Mouse (Mus musculus) midbrain, embryonic 13.5 days (tissue): ENCODE measurements around the gene Siglec1. TPM values are rescaled to one million over a fixed set of nuclear protein-coding genes. Genes with fewer than 3 reads are reported as not detected.
A peak's percentile ranks its signal among the peaks of the same experiment; 100 is the strongest.

Experiments used
- ATAC-seq: fragments of 200-750 bp; cut with Nextera tagmentation; 2 replicates; pipeline ENCODE4 v1.8.0; 2017; ENCODE audit warnings: mild to moderate bottlenecking, moderate TSS enrichment, moderate library complexity
- H3K27ac ChIP-seq: fragments of 300-500 bp; sonication (generic); 2 replicates; pipeline ENCODE4 v1.5.1; 2015; ENCODE audit warnings: inconsistent platforms, mild to moderate bottlenecking, moderate library complexity
- H3K27me3 ChIP-seq: fragments of 300-500 bp; sonication (generic); 2 replicates; pipeline ENCODE4 v1.6.1; 2015; ENCODE audit warnings: mild to moderate bottlenecking, inconsistent platforms
- H3K36me3 ChIP-seq: fragments of 300-500 bp; sonication (generic); 2 replicates; pipeline ENCODE4 v1.6.1; 2015; ENCODE audit warnings: mild to moderate bottlenecking, inconsistent platforms
- H3K4me1 ChIP-seq: fragments of 300-500 bp; sonication (generic); replicated peaks from 2 replicates; pipeline ENCODE4 v1.6.1; 2015; ENCODE audit warnings: inconsistent platforms
- H3K4me2 ChIP-seq: fragments of 300-500 bp; sonication (generic); replicated peaks from 2 replicates; pipeline ENCODE4 v1.6.1; 2015; ENCODE audit warnings: moderate library complexity, mild to moderate bottlenecking, inconsistent platforms
- H3K4me3 ChIP-seq: fragments of 300-500 bp; sonication (generic); replicated peaks from 2 replicates; pipeline ENCODE4 v1.5.1; 2015; ENCODE audit warnings: mild to moderate bottlenecking, inconsistent platforms
- H3K9ac ChIP-seq: fragments of 300-500 bp; sonication (generic); replicated peaks from 2 replicates; pipeline ENCODE4 v1.6.1; 2015; ENCODE audit warnings: mild to moderate bottlenecking, inconsistent platforms
- H3K9me3 ChIP-seq: fragments of 300-500 bp; sonication (generic); 2 replicates; pipeline ENCODE4 v1.6.1; 2016; ENCODE audit warnings: mild to moderate bottlenecking, inconsistent platforms
- WGBS: fragments of 180-500 bp; shearing (Covaris S2); methylation state at CpG from one replicate; pipeline ENCODE4 v1.1.7; 2015; 5-methylcytosine and 5-hydroxymethylcytosine counted together
- polyA plus RNA-seq: library from polyadenylated mRNA; unstranded; fragments of >200 nt; fragmentation: Nextera tagmentation; extraction: Ambion mirVana; gene quantifications from 2 replicates; pipeline ENCODE4 v1.2.1, GENCODE M21; 2015

Gene Siglec1
- polyA plus RNA-seq = 0.06 and 0.17 TPM in 2 replicates

GRCm38 (mm10) chr2:131086667-131087390 is at the start of gene Siglec1:
TSS of gene Siglec1 (minus strand) at chr2:131086765.
- Histone ChIP-seq H3K4me1 (no peaks in the 10 kb centered on the region), H3K36me3 (no peaks in the 10 kb centered on the region), H3K27me3 (no peaks in the 10 kb centered on the region), H3K4me3 (no peak within 1 kb of the TSS), H3K9ac (no peak within 1 kb of the TSS), H3K9me3 (no peaks in the 10 kb centered on the region), H3K4me2 (no peak within 1 kb of the TSS), H3K27ac (no peak within 1 kb of the TSS)
- WGBS = 89% methylated on average over 11 of the region's 11 CpGs
- no peak for ATAC-seq

GRCm38 (mm10) chr2:131135521-131136139 is 49.1 kb upstream of the Siglec1 start:
- H3K4me3 ChIP-seq = no peak overlapping the region
- no peaks in the 10 kb centered on the region for H3K27me3 ChIP-seq
- H3K27ac ChIP-seq = no peak overlapping the region
- ATAC-seq = no peak
- no peaks in the 10 kb centered on the region for H3K4me1 ChIP-seq
- WGBS = 80% methylated on average over 11 of the region's 11 CpGs
- no peak overlapping the region for H3K4me2 ChIP-seq
- H3K9me3 ChIP-seq = no peaks in the 10 kb centered on the region
- H3K36me3 ChIP-seq = no peaks in the 10 kb centered on the region
- no peak overlapping the region for H3K9ac ChIP-seq

- no peaks in the 10 kb centered on the region for H3K4me1 ChIP-seq
- no peak for ATAC-seq
- H3K4me3 ChIP-seq = no peak overlapping the region
- no peak overlapping the region for H3K27ac ChIP-seq
- no peaks in the 10 kb centered on the region for H3K27me3 ChIP-seq
- WGBS = 83% methylated on average over 8 of the region's 8 CpGs
- H3K36me3 ChIP-seq = no peaks in the 10 kb centered on the region
- no peak overlapping the region for H3K4me2 ChIP-seq
- H3K9ac ChIP-seq = no peak overlapping the region
- no peaks in the 10 kb centered on the region for H3K9me3 ChIP-seq
Observed at GRCm38 (mm10) chr2:131134826-131135400, 48.3 kb upstream of the Siglec1 start.

GRCm38 (mm10) chr2:131134381-131134780 is 47.8 kb upstream of the Siglec1 start:
- WGBS = 72% methylated on average over 1 of the region's 1 CpGs
- H3K4me2 ChIP-seq = no peak overlapping the region

GRCm38 (mm10) chr2:131132930-131133547 is 46.5 kb upstream of the Siglec1 start, which contains the start of gene Gm11037:
TSS of gene Gm11037 (plus strand) at chr2:131133497.
- 91% methylated on average over 9 of the region's 9 CpGs for WGBS
- Histone ChIP-seq H3K4me2 (no peak within 1 kb of the TSS), H3K36me3 (no peaks in the 10 kb centered on the region), H3K9me3 (no peaks in the 10 kb centered on the region), H3K4me1 (no peaks in the 10 kb centered on the region), H3K9ac (0 out of 2 replicates have a peak within 1 kb of the TSS, but pooled peaks have one; percentile 6), H3K27me3 (no peaks in the 10 kb centered on the region), H3K27ac (no peak within 1 kb of the TSS), H3K4me3 (no peak within 1 kb of the TSS)
- no peak for ATAC-seq

More at GRCm38 (mm10) chr2:131134381-131134780, 47.8 kb upstream of the Siglec1 start:
- no peak for ATAC-seq
- H3K27ac ChIP-seq = no peak overlapping the region
- H3K4me3 ChIP-seq = no peak overlapping the region
- no peaks in the 10 kb centered on the region for H3K9me3 ChIP-seq
- no peaks in the 10 kb centered on the region for H3K27me3 ChIP-seq
- no peaks in the 10 kb centered on the region for H3K4me1 ChIP-seq
- H3K36me3 ChIP-seq = no peaks in the 10 kb centered on the region
- 0 out of 2 replicates have a peak overlapping the region, but pooled peaks have one; percentile 6 for H3K9ac ChIP-seq

- no peak overlapping the region for H3K4me2 ChIP-seq
- no peak for ATAC-seq
- WGBS = 85% methylated on average over 10 of the region's 10 CpGs
Observed at GRCm38 (mm10) chr2:131132111-131132888, 45.7 kb upstream of the Siglec1 start.

GRCm38 (mm10) chr2:131130849-131131248 is 44.3 kb upstream of the Siglec1 start:
- Histone ChIP-seq H3K27ac (no peak overlapping the region), H3K4me2 (no peak overlapping the region), H3K9ac (no peak overlapping the region), H3K4me1 (peaks cover 15% of the 10 kb centered on the region), H3K27me3 (no peaks in the 10 kb centered on the region), H3K4me3 (no peak overlapping the region), H3K36me3 (no peaks in the 10 kb centered on the region), H3K9me3 (no peaks in the 10 kb centered on the region)
- ATAC-seq = no peak
- 89% methylated on average over 2 of the region's 2 CpGs for WGBS

More at GRCm38 (mm10) chr2:131132111-131132888, 45.7 kb upstream of the Siglec1 start:
- H3K4me3 ChIP-seq = no peak overlapping the region
- H3K27ac ChIP-seq = no peak overlapping the region
- H3K4me1 ChIP-seq = peaks cover 5% of the 10 kb centered on the region
- no peaks in the 10 kb centered on the region for H3K9me3 ChIP-seq
- no peaks in the 10 kb centered on the region for H3K36me3 ChIP-seq
- no peak overlapping the region for H3K9ac ChIP-seq
- no peaks in the 10 kb centered on the region for H3K27me3 ChIP-seq

GRCm38 (mm10) chr2:131129836-131130235 is 43.3 kb upstream of the Siglec1 start:
- Histone ChIP-seq H3K4me3 (no peak overlapping the region), H3K4me1 (peaks cover 15% of the 10 kb centered on the region), H3K36me3 (no peaks in the 10 kb centered on the region), H3K9ac (no peak overlapping the region), H3K27ac (no peak overlapping the region), H3K4me2 (no peak overlapping the region), H3K27me3 (0 out of 2 replicates have a peak, but pooled peaks cover 3% of the 10 kb centered on the region), H3K9me3 (no peaks in the 10 kb centered on the region)
- 91% methylated on average over 5 of the region's 5 CpGs for WGBS
- ATAC-seq = no peak

- no peak overlapping the region for H3K4me3 ChIP-seq
- no peak overlapping the region for H3K9ac ChIP-seq
- no peaks in the 10 kb centered on the region for H3K9me3 ChIP-seq
- H3K4me2 ChIP-seq = no peak overlapping the region
- H3K27me3 ChIP-seq = 0 out of 2 replicates have a peak, but pooled peaks cover 3% of the 10 kb centered on the region
- H3K36me3 ChIP-seq = no peaks in the 10 kb centered on the region
- H3K4me1 ChIP-seq = peaks cover 15% of the 10 kb centered on the region
- no peak overlapping the region for H3K27ac ChIP-seq
- ATAC-seq = no peak
- 90% methylated on average over 3 of the region's 3 CpGs for WGBS
Observed at GRCm38 (mm10) chr2:131128636-131129157, 42.1 kb upstream of the Siglec1 start.

GRCm38 (mm10) chr2:131128211-131128610 is 41.6 kb upstream of the Siglec1 start:
- no peak for ATAC-seq
- Histone ChIP-seq H3K9ac (no peak overlapping the region), H3K4me2 (peak overlapping the region; percentile 89; the same call in 1 of the 2 replicates), H3K4me1 (peaks cover 15% of the 10 kb centered on the region), H3K9me3 (no peaks in the 10 kb centered on the region), H3K4me3 (no peak overlapping the region; the same call in 1 of the 2 replicates), H3K36me3 (no peaks in the 10 kb centered on the region), H3K27me3 (0 out of 2 replicates have a peak, but pooled peaks cover 3% of the 10 kb centered on the region), H3K27ac (no peak overlapping the region)
- WGBS = 91% methylated on average over 5 of the region's 5 CpGs

GRCm38 (mm10) chr2:131127161-131127730 is 40.7 kb upstream of the Siglec1 start, which contains the start of gene Hspa12b:
TSS of gene Hspa12b (plus strand) at chr2:131127280.
- H3K27ac ChIP-seq = no peak within 1 kb of the TSS
- WGBS = under 1% methylated on average over 27 of the region's 28 CpGs
- peak within 1 kb of the TSS; percentile 47 for H3K4me3 ChIP-seq
- 0 out of 2 replicates have a peak, but pooled peaks cover 3% of the 10 kb centered on the region for H3K27me3 ChIP-seq
- H3K36me3 ChIP-seq = no peaks in the 10 kb centered on the region
- peak within 1 kb of the TSS; percentile 78 for H3K9ac ChIP-seq
- H3K4me2 ChIP-seq = peak within 1 kb of the TSS; percentile 89
- ATAC-seq = peak; percentile 86
- H3K4me1 ChIP-seq = peaks cover 15% of the 10 kb centered on the region
- no peaks in the 10 kb centered on the region for H3K9me3 ChIP-seq
